Mouse (Mus musculus) liver, embryonic 14.5 days (tissue): ENCODE results near the gene Asb10. TPM values are rescaled to one million over a fixed set of nuclear protein-coding genes. Genes with fewer than 3 reads are reported as not detected.

Source experiments
- ATAC-seq: fragments of 200-750 bp; cut with Nextera tagmentation; 2 replicates; pipeline ENCODE4 v1.8.0; 2017; ENCODE audit warnings: moderate number of reproducible peaks, mild to moderate bottlenecking, moderate library complexity; ENCODE audit not compliant: insufficient read depth
- DNase-seq, 3 experiments: peaks; one replicate each; pipeline ENCODE4 v3.0.0-alpha.2; 2012 to 2013; ENCODE audit warnings: low read depth in 3 of 3, low spot score in 3 of 3
- H3K27ac ChIP-seq: fragments of 300-500 bp; sonication (generic); 2 replicates; pipeline ENCODE4 v1.5.1; 2014; ENCODE audit warnings: moderate library complexity, mild to moderate bottlenecking, control low read depth, inconsistent platforms
- H3K27me3 ChIP-seq: fragments of 300-500 bp; sonication (generic); 2 replicates; pipeline ENCODE4 v1.6.1; 2014; ENCODE audit warnings: mild to moderate bottlenecking, low read length, moderate library complexity; ENCODE audit not compliant: control insufficient read depth, insufficient read depth
- H3K36me3 ChIP-seq: fragments of 300-500 bp; sonication (generic); replicated peaks from 2 replicates; pipeline ENCODE4 v1.6.1; 2014; ENCODE audit warnings: low read depth; ENCODE audit not compliant: control insufficient read depth, insufficient read depth
- H3K4me1 ChIP-seq, 2 experiments: fragments of 200-500 bp in 1 of 2; fragments of 300-500 bp in 1 of 2; sonication (generic) in 1 of 2; replicated peaks; 2 replicates each; pipeline ENCODE4 v1.6.1; 2012 to 2014; ENCODE audit warnings: antibody characterized with exemption in 1 of 2, inconsistent platforms in 1 of 2, low read length in 1 of 2; ENCODE audit not compliant: control insufficient read depth in 2 of 2, insufficient read depth in 2 of 2
- H3K4me2 ChIP-seq: fragments of 300-500 bp; sonication (generic); 2 replicates; pipeline ENCODE4 v1.6.1; 2014; ENCODE audit warnings: low read depth, mild to moderate bottlenecking, control low read depth, moderate library complexity
- H3K4me3 ChIP-seq, 2 experiments: fragments of 200-500 bp in 1 of 2; fragments of 300-500 bp in 1 of 2; sonication (generic) in 1 of 2; 2 replicates each; pipeline ENCODE4 v1.5.1; 2012 to 2014; ENCODE audit warnings: low read depth in 2 of 2, low read length in 2 of 2, mild to moderate bottlenecking in 2 of 2, control low read depth in 1 of 2, inconsistent platforms in 1 of 2, moderate library complexity in 1 of 2; ENCODE audit not compliant: insufficient read depth in 1 of 2
- H3K9ac ChIP-seq: fragments of 300-500 bp; sonication (generic); replicated peaks from 2 replicates; pipeline ENCODE4 v1.6.1; 2014; ENCODE audit warnings: mild to moderate bottlenecking, control low read depth, moderate library complexity
- H3K9me3 ChIP-seq: fragments of 300-500 bp; sonication (generic); 2 replicates; pipeline ENCODE4 v1.6.1; 2016; ENCODE audit warnings: low read length, mixed read lengths; ENCODE audit not compliant: control insufficient read depth
- CTCF ChIP-seq: IDR thresholded peaks from 2 replicates; pipeline ENCODE4 v1.5.1; 2016; ENCODE audit warnings: antibody characterized with exemption, low read depth, control low read depth
- EP300 ChIP-seq: IDR thresholded peaks from 2 replicates; pipeline ENCODE4 v1.6.1; 2016; ENCODE audit warnings: antibody characterized with exemption, low read depth
- WGBS: fragments of 180-500 bp; shearing (Covaris S2); extraction: QIAGEN DNeasy Blood & Tissue Kit; methylation state at CpG from one replicate; pipeline ENCODE4 v1.1.7; 2014; ENCODE audit not compliant: insufficient replicate concordance; 5-methylcytosine and 5-hydroxymethylcytosine counted together
- polyA plus RNA-seq, 2 experiments: library from polyadenylated mRNA; depleted of rRNA in 1 of 2; stranded (reverse) in 1 of 2; unstranded in 1 of 2; fragments of >200 nt; fragmentation: Nextera tagmentation in 1 of 2; extraction: Ambion mirVana in 1 of 2; gene quantifications; 2 replicates each; pipeline versions ENCODE4 v1.2.1 to v1.2.3; 2012 to 2014

The Asb10 gene
- polyA plus RNA-seq, 2 experiments = 0.08 TPM; not detected in 1

GRCm38 (mm10) chr5:24496756-24497155, 44.0 kb downstream of the Asb10 start:
- 75% methylated on average over 6 of the region's 6 CpGs for WGBS
- no peak overlapping the region for H3K27ac ChIP-seq
- no peak overlapping the region for H3K9ac ChIP-seq
- no peaks in the 10 kb centered on the region for H3K4me1 ChIP-seq
- no peak for ATAC-seq
- no peak for DNase-seq
- TF ChIP-seq CTCF (no peak), EP300 (no peak)
- H3K4me2 ChIP-seq = no peak overlapping the region
- H3K9me3 ChIP-seq = no peaks in the 10 kb centered on the region
- no peak overlapping the region for H3K4me3 ChIP-seq
- H3K36me3 ChIP-seq = peaks cover 11% of the 10 kb centered on the region; the same call in 1 of the 2 replicates
- no peaks in the 10 kb centered on the region for H3K27me3 ChIP-seq

GRCm38 (mm10) chr5:24495019-24495418, 45.8 kb downstream of the Asb10 start:
- no peak for ATAC-seq
- WGBS = 84% methylated on average over 15 of the region's 15 CpGs
- no peak for TF ChIP-seq CTCF
- no peak for TF ChIP-seq EP300
- no peak overlapping the region for H3K27ac ChIP-seq
- peaks cover 12% of the 10 kb centered on the region for H3K36me3 ChIP-seq
- H3K9me3 ChIP-seq = no peaks in the 10 kb centered on the region
- no peak overlapping the region for H3K9ac ChIP-seq
- no peaks in the 10 kb centered on the region for H3K27me3 ChIP-seq
- no peak overlapping the region for H3K4me2 ChIP-seq
- H3K4me3 ChIP-seq = no peak overlapping the region
- H3K4me1 ChIP-seq = no peaks in the 10 kb centered on the region
- no peak for DNase-seq

- no peak overlapping the region for H3K27ac ChIP-seq
- 78% methylated on average over 16 of the region's 16 CpGs for WGBS
- no peak overlapping the region for H3K9ac ChIP-seq
- DNase-seq (no peak), ATAC-seq (no peak)
- H3K36me3 ChIP-seq = peaks cover 15% of the 10 kb centered on the region
- no peak overlapping the region for H3K4me2 ChIP-seq
- TF ChIP-seq CTCF (no peak), EP300 (no peak)
- H3K4me1 ChIP-seq = no peaks in the 10 kb centered on the region
- H3K4me3 ChIP-seq = no peak overlapping the region
- no peaks in the 10 kb centered on the region for H3K27me3 ChIP-seq
- no peaks in the 10 kb centered on the region for H3K9me3 ChIP-seq
Measured at GRCm38 (mm10) chr5:24492546-24493285, 48.1 kb downstream of the Asb10 start.

- TF ChIP-seq EP300 (no peak), CTCF (no peak)
- no peak overlapping the region for H3K27ac ChIP-seq
Measured at GRCm38 (mm10) chr5:24490413-24490920, 50.3 kb downstream of the Asb10 start.

GRCm38 (mm10) chr5:24486738-24487137, 54.0 kb downstream of the Asb10 start:
- H3K9me3 ChIP-seq = no peaks in the 10 kb centered on the region
- TF ChIP-seq CTCF (no peak), EP300 (no peak)
- ATAC-seq (no peak), DNase-seq (no peak)
- no peak overlapping the region for H3K9ac ChIP-seq
- H3K27me3 ChIP-seq = no peaks in the 10 kb centered on the region
- H3K4me2 ChIP-seq = no peak overlapping the region
- H3K4me3 ChIP-seq = no peak overlapping the region
- H3K27ac ChIP-seq = no peak overlapping the region
- peaks cover 13% of the 10 kb centered on the region for H3K36me3 ChIP-seq
- H3K4me1 ChIP-seq = 0 out of 4 replicates have a peak, but pooled peaks cover 0 to 2% of the 10 kb centered on the region in 2 experiments
- 77% methylated on average over 5 of the region's 5 CpGs for WGBS

More at GRCm38 (mm10) chr5:24490413-24490920, 50.3 kb downstream of the Asb10 start:
- no peak overlapping the region for H3K4me2 ChIP-seq
- no peak for ATAC-seq
- no peak overlapping the region for H3K4me3 ChIP-seq
- no peaks in the 10 kb centered on the region for H3K9me3 ChIP-seq
- no peak overlapping the region for H3K9ac ChIP-seq
- H3K27me3 ChIP-seq = no peaks in the 10 kb centered on the region
- DNase-seq = no peak
- 82% methylated on average over 14 of the region's 14 CpGs for WGBS
- peaks cover 15% of the 10 kb centered on the region for H3K36me3 ChIP-seq
- no peaks in the 10 kb centered on the region for H3K4me1 ChIP-seq
